Mouse (Mus musculus) neural tube, embryonic 12.5 days (tissue): ENCODE results near the gene Otub1. TPM values are rescaled to one million over a fixed set of nuclear protein-coding genes. Genes with fewer than 3 reads are reported as not detected.

Experiments used
- ATAC-seq: fragments of 200-750 bp; cut with Nextera tagmentation; 2 replicates; pipeline ENCODE4 v1.8.0; 2017; ENCODE audit warnings: low read depth, mild to moderate bottlenecking, moderate TSS enrichment, moderate library complexity; ENCODE audit not compliant: low FRiP score
- H3K27ac ChIP-seq: fragments of 300-500 bp; sonication (generic); 2 replicates; pipeline ENCODE4 v1.5.1; 2016
- H3K27me3 ChIP-seq: fragments of 300-500 bp; sonication (generic); replicated peaks from 2 replicates; pipeline ENCODE4 v1.6.1; 2016; ENCODE audit warnings: mild to moderate bottlenecking
- H3K36me3 ChIP-seq: fragments of 300-500 bp; sonication (generic); 2 replicates; pipeline ENCODE4 v1.6.1; 2016; ENCODE audit warnings: mild to moderate bottlenecking
- H3K4me1 ChIP-seq: fragments of 300-500 bp; sonication (generic); 2 replicates; pipeline ENCODE4 v1.6.1; 2016
- H3K4me2 ChIP-seq: fragments of 300-500 bp; sonication (generic); replicated peaks from 2 replicates; pipeline ENCODE4 v1.6.1; 2016; ENCODE audit warnings: mild to moderate bottlenecking
- H3K4me3 ChIP-seq: fragments of 300-500 bp; sonication (generic); 2 replicates; pipeline ENCODE4 v1.5.1; 2016
- H3K9ac ChIP-seq: fragments of 300-500 bp; sonication (generic); 2 replicates; pipeline ENCODE4 v1.6.1; 2016; ENCODE audit warnings: mild to moderate bottlenecking
- H3K9me3 ChIP-seq: fragments of 300-500 bp; sonication (generic); 2 replicates; pipeline ENCODE4 v1.6.1; 2016; ENCODE audit warnings: mild to moderate bottlenecking
- WGBS: fragments of 180-500 bp; shearing (Covaris S2); methylation state at CpG from one replicate; pipeline ENCODE4 v1.1.7; 2016; 5-methylcytosine and 5-hydroxymethylcytosine counted together
- polyA plus RNA-seq: library from polyadenylated mRNA; unstranded; fragments of >200 nt; fragmentation: Nextera tagmentation; extraction: Ambion mirVana; gene quantifications from 2 replicates; pipeline ENCODE4 v1.2.1, GENCODE M21; 2016

Gene Otub1
- polyA plus RNA-seq, 1 experiment from 2014 or later = 244 TPM

GRCm38 (mm10) chr19:7224253-7224652 lies 18.1 kb upstream of the Otub1 start:
- H3K9me3 ChIP-seq = no peaks in the 10 kb centered on the region
- WGBS = 90% methylated on average over 3 of the region's 3 CpGs

GRCm38 (mm10) chr19:7223488-7223887 lies 17.4 kb upstream of the Otub1 start:
- H3K4me2 ChIP-seq = no peak overlapping the region
- H3K9me3 ChIP-seq = no peaks in the 10 kb centered on the region
- no peaks in the 10 kb centered on the region for H3K27me3 ChIP-seq
- H3K4me3 ChIP-seq = no peak overlapping the region
- no peak overlapping the region for H3K27ac ChIP-seq
- no peaks in the 10 kb centered on the region for H3K4me1 ChIP-seq
- H3K36me3 ChIP-seq = peaks cover 27% of the 10 kb centered on the region
- H3K9ac ChIP-seq = no peak overlapping the region
- ATAC-seq = no peak

More at GRCm38 (mm10) chr19:7224253-7224652, 18.1 kb upstream of the Otub1 start:
- Histone ChIP-seq H3K4me3 (no peak overlapping the region), H3K4me2 (no peak overlapping the region), H3K27me3 (no peaks in the 10 kb centered on the region), H3K9ac (no peak overlapping the region), H3K27ac (no peak overlapping the region), H3K4me1 (no peaks in the 10 kb centered on the region), H3K36me3 (peaks cover 34% of the 10 kb centered on the region)
- no peak for ATAC-seq

DNA sequence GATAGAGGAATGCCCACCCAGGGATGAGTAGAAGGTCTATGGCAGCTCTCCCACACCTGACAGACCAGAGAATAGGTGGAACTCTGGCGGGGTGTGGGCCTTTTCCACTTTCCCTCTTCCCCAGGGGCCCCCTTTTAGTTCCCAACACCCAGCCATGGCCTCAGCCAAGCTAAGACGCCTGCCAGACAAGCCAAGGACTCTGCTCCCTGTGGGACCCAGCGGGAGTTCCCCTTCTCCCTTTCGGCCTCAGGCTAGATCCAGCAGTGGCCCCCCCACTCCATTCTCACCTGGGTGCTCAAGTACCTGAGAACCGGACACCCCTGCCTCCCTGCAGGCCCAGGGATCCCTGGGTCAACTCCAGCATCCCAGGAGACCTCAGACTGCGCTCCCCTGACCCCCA lies 16.1 kb upstream of the Otub1 start:
- Histone ChIP-seq H3K27me3 (no peaks in the 10 kb centered on the region), H3K9ac (no peak overlapping the region), H3K27ac (no peak overlapping the region), H3K4me1 (0 out of 2 replicates have a peak, but pooled peaks cover 7% of the 10 kb centered on the region), H3K4me2 (no peak overlapping the region), H3K9me3 (no peaks in the 10 kb centered on the region), H3K36me3 (peaks cover 14% of the 10 kb centered on the region), H3K4me3 (no peak overlapping the region)
- WGBS = 80% methylated on average over 6 of the region's 6 CpGs
- ATAC-seq = no peak

DNA sequence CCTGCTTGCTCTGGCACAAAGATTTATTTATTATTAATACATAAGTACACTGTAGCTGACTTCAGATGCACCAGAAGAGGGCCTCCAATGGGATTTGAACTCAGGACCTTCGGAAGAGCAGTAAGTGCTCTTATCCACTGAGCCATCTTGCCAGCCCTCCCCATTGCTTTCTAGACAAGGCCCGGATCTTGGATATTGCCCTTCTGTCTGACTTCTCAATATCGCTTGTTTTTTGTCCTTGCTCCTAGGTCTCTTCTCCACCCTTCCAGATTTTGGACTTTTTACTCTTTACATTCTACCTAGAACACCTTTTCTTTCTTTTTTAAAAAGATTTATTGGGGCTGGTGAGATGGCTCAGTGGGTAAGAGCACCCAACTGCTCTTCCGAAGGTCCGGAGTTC lies 12.6 kb upstream of the Otub1 start:
- no peaks in the 10 kb centered on the region for H3K9me3 ChIP-seq
- ATAC-seq = no peak
- H3K4me2 ChIP-seq = no peak overlapping the region
- H3K27me3 ChIP-seq = no peaks in the 10 kb centered on the region
- peaks cover 18% of the 10 kb centered on the region for H3K36me3 ChIP-seq
- 97% methylated on average over 5 of the region's 5 CpGs for WGBS
- no peak overlapping the region for H3K27ac ChIP-seq
- H3K4me3 ChIP-seq = no peak overlapping the region
- H3K4me1 ChIP-seq = peaks cover 29% of the 10 kb centered on the region
- H3K9ac ChIP-seq = no peak overlapping the region

- peak overlapping the region; percentile 91 for H3K4me2 ChIP-seq
- H3K9ac ChIP-seq = 0 out of 2 replicates have a peak overlapping the region, but pooled peaks have one; percentile 8
- H3K4me1 ChIP-seq = peaks cover 29% of the 10 kb centered on the region
- peak; percentile 13; the same call in 1 of the 2 replicates for ATAC-seq
- peak overlapping the region; percentile 87 for H3K4me3 ChIP-seq
- no peaks in the 10 kb centered on the region for H3K27me3 ChIP-seq
- H3K27ac ChIP-seq = no peak overlapping the region
- WGBS = 10% methylated on average over 6 of the region's 6 CpGs
- peaks cover 23% of the 10 kb centered on the region for H3K36me3 ChIP-seq
- no peaks in the 10 kb centered on the region for H3K9me3 ChIP-seq
Measured at GRCm38 (mm10) chr19:7217926-7218267, 11.8 kb upstream of the Otub1 start.

GRCm38 (mm10) chr19:7217162-7217925 lies 11.2 kb upstream of the Otub1 start, which contains the start of gene Cox8a:
Gene Cox8a, minus strand, starts transcription at chr19:7217616.
- H3K9ac ChIP-seq = peak within 1 kb of the TSS; percentile 78
- peak within 1 kb of the TSS; percentile 87 for H3K4me3 ChIP-seq
- H3K27me3 ChIP-seq = no peaks in the 10 kb centered on the region
- peak within 1 kb of the TSS; percentile 91 for H3K4me2 ChIP-seq
- WGBS = under 1% methylated on average over 50 of the region's 50 CpGs
- peaks cover 23% of the 10 kb centered on the region for H3K36me3 ChIP-seq
- peak; percentile 97 for ATAC-seq
- peaks cover 29% of the 10 kb centered on the region for H3K4me1 ChIP-seq
- no peaks in the 10 kb centered on the region for H3K9me3 ChIP-seq
- H3K27ac ChIP-seq = no peak within 1 kb of the TSS

- no peak for ATAC-seq
Measured at GRCm38 (mm10) chr19:7214484-7214883, 8.4 kb upstream of the Otub1 start.

GRCm38 (mm10) chr19:7213010-7213409 lies 6.9 kb upstream of the Otub1 start:
- no peaks in the 10 kb centered on the region for H3K27me3 ChIP-seq
- H3K4me1 ChIP-seq = peaks cover 26% of the 10 kb centered on the region
- no peak overlapping the region for H3K4me2 ChIP-seq
- no peak for ATAC-seq
- no peaks in the 10 kb centered on the region for H3K9me3 ChIP-seq
- no peak overlapping the region for H3K27ac ChIP-seq
- no peak overlapping the region for H3K9ac ChIP-seq
- WGBS = 94% methylated on average over 3 of the region's 3 CpGs
- peaks cover 32% of the 10 kb centered on the region for H3K36me3 ChIP-seq
- H3K4me3 ChIP-seq = no peak overlapping the region

More at GRCm38 (mm10) chr19:7214484-7214883, 8.4 kb upstream of the Otub1 start:
- 93% methylated on average over 5 of the region's 5 CpGs for WGBS
- no peak overlapping the region for H3K9ac ChIP-seq
- H3K9me3 ChIP-seq = no peaks in the 10 kb centered on the region
- peaks cover 32% of the 10 kb centered on the region for H3K36me3 ChIP-seq
- no peaks in the 10 kb centered on the region for H3K27me3 ChIP-seq
- H3K4me1 ChIP-seq = peaks cover 29% of the 10 kb centered on the region
- no peak overlapping the region for H3K27ac ChIP-seq
- no peak overlapping the region for H3K4me2 ChIP-seq
- H3K4me3 ChIP-seq = no peak overlapping the region

- Histone ChIP-seq H3K27me3 (no peaks in the 10 kb centered on the region), H3K27ac (no peak overlapping the region), H3K9ac (no peak overlapping the region), H3K36me3 (peaks cover 32% of the 10 kb centered on the region), H3K4me1 (peaks cover 23% of the 10 kb centered on the region), H3K4me2 (no peak overlapping the region), H3K4me3 (no peak overlapping the region), H3K9me3 (no peaks in the 10 kb centered on the region)
- 86% methylated on average over 1 of the region's 1 CpGs for WGBS
- no peak for ATAC-seq
Measured at GRCm38 (mm10) chr19:7212216-7212615, 6.1 kb upstream of the Otub1 start.

- no peak overlapping the region for H3K27ac ChIP-seq
- no peaks in the 10 kb centered on the region for H3K9me3 ChIP-seq
- H3K4me1 ChIP-seq = peaks cover 16% of the 10 kb centered on the region
- H3K27me3 ChIP-seq = no peaks in the 10 kb centered on the region
- 88% methylated on average over 7 of the region's 7 CpGs for WGBS
- H3K4me2 ChIP-seq = no peak overlapping the region
- H3K36me3 ChIP-seq = peaks cover 27% of the 10 kb centered on the region
- H3K4me3 ChIP-seq = no peak overlapping the region
- H3K9ac ChIP-seq = no peak overlapping the region
- ATAC-seq = no peak
Measured at GRCm38 (mm10) chr19:7209907-7210646, 4.0 kb upstream of the Otub1 start.

- Histone ChIP-seq H3K27me3 (no peaks in the 10 kb centered on the region), H3K4me2 (peak overlapping the region; percentile 92), H3K4me1 (peaks cover 24% of the 10 kb centered on the region), H3K27ac (peak overlapping the region; percentile 93), H3K9ac (peak overlapping the region; percentile 81), H3K4me3 (peak overlapping the region; percentile 90), H3K36me3 (peaks cover 38% of the 10 kb centered on the region), H3K9me3 (no peaks in the 10 kb centered on the region)
- ATAC-seq = no peak
- WGBS = 41% methylated on average over 7 of the region's 7 CpGs
Measured at GRCm38 (mm10) chr19:7205326-7205725, 790 bp downstream of the Otub1 start.

DNA sequence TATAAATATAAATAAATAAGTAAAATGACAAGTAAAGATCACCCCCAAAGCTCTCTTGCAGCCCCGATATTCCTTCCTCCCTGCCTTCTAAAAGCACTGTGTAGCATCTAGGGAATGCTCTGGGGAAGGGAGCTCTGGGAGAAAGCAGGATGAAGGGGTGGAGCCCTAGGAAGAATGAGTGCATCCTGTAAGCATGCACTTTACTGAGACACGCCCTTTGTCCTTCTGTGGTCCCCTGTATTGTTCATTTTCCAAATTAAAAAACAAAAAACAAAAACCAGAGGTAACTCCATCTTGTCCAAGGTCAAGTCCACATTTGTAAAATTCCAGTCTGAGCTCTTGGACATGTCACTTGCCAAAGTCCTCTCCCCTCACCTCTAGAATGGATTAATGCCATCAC lies 1.2 kb downstream of the Otub1 start:
- Histone ChIP-seq H3K4me1 (peaks cover 24% of the 10 kb centered on the region), H3K4me2 (peak overlapping the region; percentile 92), H3K36me3 (peaks cover 42% of the 10 kb centered on the region), H3K4me3 (peak overlapping the region; percentile 90), H3K9ac (peak overlapping the region; percentile 81), H3K27me3 (no peaks in the 10 kb centered on the region), H3K27ac (no peak overlapping the region), H3K9me3 (no peaks in the 10 kb centered on the region)
- 69% methylated on average over 2 of the region's 2 CpGs for WGBS
- no peak for ATAC-seq
